Mouse (Mus musculus) hindbrain, embryonic 15.5 days (tissue): ENCODE measurements around the gene Actr3b. TPM values are rescaled to one million over a fixed set of nuclear protein-coding genes. Genes with fewer than 3 reads are reported as not detected.
"Not testable (repeated sequence)": the region's sequence is repeated elsewhere in the genome, so short reads cannot be mapped to it uniquely, and the experiment has no call there.

Source experiments
- ATAC-seq: fragments of 200-750 bp; cut with Nextera tagmentation; 2 replicates; pipeline ENCODE4 v1.8.0; 2017; ENCODE audit warnings: low read depth, moderate number of reproducible peaks, moderate TSS enrichment; ENCODE audit not compliant: low FRiP score
- H3K27ac ChIP-seq: fragments of 300-500 bp; sonication (generic); replicated peaks from 2 replicates; pipeline ENCODE4 v1.5.1; 2015; ENCODE audit warnings: mild to moderate bottlenecking, inconsistent platforms
- H3K27me3 ChIP-seq: fragments of 300-500 bp; sonication (generic); 2 replicates; pipeline ENCODE4 v1.6.1; 2015; ENCODE audit warnings: control low read depth, inconsistent platforms
- H3K36me3 ChIP-seq: fragments of 300-500 bp; sonication (generic); 2 replicates; pipeline ENCODE4 v1.6.1; 2015; ENCODE audit warnings: control low read depth, inconsistent platforms
- H3K4me1 ChIP-seq: fragments of 300-500 bp; sonication (generic); replicated peaks from 2 replicates; pipeline ENCODE4 v1.6.1; 2015; ENCODE audit warnings: control low read depth, inconsistent platforms
- H3K4me2 ChIP-seq: fragments of 300-500 bp; sonication (generic); 2 replicates; pipeline ENCODE4 v1.6.1; 2015; ENCODE audit warnings: moderate library complexity, mild to moderate bottlenecking, inconsistent platforms
- H3K4me3 ChIP-seq: fragments of 300-500 bp; sonication (generic); 2 replicates; pipeline ENCODE4 v1.5.1; 2015; ENCODE audit warnings: mild to moderate bottlenecking, inconsistent platforms
- H3K9ac ChIP-seq: fragments of 300-500 bp; sonication (generic); 2 replicates; pipeline ENCODE4 v1.6.1; 2015; ENCODE audit warnings: inconsistent platforms
- H3K9me3 ChIP-seq: fragments of 300-500 bp; sonication (generic); 2 replicates; pipeline ENCODE4 v1.6.1; 2016; ENCODE audit warnings: control low read depth, inconsistent platforms
- WGBS: fragments of 180-500 bp; shearing (Covaris S2); methylation state at CpG from one replicate; pipeline ENCODE4 v1.1.7; 2015; 5-methylcytosine and 5-hydroxymethylcytosine counted together
- polyA plus RNA-seq: library from polyadenylated mRNA; unstranded; fragments of >200 nt; fragmentation: Nextera tagmentation; extraction: Ambion mirVana; gene quantifications from 2 replicates; pipeline ENCODE4 v1.2.1, GENCODE M21; 2015

The Actr3b gene
- polyA plus RNA-seq, 1 experiment from 2014 or later: 42.0 TPM

GRCm38 (mm10) chr5:25869880-25870279 lies 110.1 kb downstream of the Actr3b start:
- Histone ChIP-seq H3K27ac (peak overlapping the region; percentile 42), H3K9ac (no peak overlapping the region), H3K9me3 (no peaks in the 10 kb centered on the region), H3K4me1 (peaks cover 14% of the 10 kb centered on the region), H3K4me2 (no peak overlapping the region), H3K27me3 (no peaks in the 10 kb centered on the region), H3K4me3 (no peak overlapping the region), H3K36me3 (no peaks in the 10 kb centered on the region)
- WGBS: 56% methylated on average over 8 of the region's 8 CpGs
- ATAC-seq: no peak

- Histone ChIP-seq H3K36me3 (no peaks in the 10 kb centered on the region), H3K4me3 (no peak overlapping the region), H3K4me2 (no peak overlapping the region), H3K9me3 (no peaks in the 10 kb centered on the region), H3K27me3 (no peaks in the 10 kb centered on the region), H3K4me1 (peaks cover 14% of the 10 kb centered on the region), H3K27ac (no peak overlapping the region), H3K9ac (no peak overlapping the region)
- WGBS: 62% methylated on average over 3 of the region's 3 CpGs
- no peak for ATAC-seq
Measured at GRCm38 (mm10) chr5:25870632-25871031, 110.8 kb downstream of the Actr3b start.

DNA sequence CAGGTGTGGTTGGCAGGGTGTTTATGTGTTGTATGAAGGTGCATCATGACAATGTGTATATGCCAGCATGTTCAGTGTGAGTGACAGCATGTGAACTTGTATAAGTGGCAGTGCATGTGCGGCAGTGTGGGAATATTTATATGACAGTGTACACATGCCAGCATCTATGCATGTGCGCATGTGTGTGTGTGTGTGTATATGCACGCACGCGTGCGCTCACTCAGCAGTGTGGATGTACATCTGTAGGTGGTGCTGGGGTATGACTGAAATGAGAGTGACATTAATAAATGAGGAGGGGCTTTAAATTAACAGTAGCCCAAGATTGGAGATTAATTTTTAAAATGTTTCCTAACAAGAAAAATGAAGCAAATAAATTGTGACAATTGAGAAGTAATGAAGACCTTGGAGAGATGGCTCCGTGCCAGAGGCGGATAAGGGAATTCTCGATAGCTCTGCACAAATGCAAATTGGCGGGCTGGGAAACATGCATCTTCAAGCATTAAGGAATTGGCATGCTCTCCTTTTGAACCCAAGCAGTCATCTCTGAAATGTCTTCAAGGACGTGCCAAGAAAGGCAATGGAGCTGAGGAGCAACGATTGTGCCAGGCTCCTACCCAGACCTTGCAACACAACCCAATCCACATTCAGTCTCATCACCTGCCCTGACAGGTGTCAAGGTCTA lies 111.7 kb downstream of the Actr3b start:
- Histone ChIP-seq H3K27me3 (no peaks in the 10 kb centered on the region), H3K4me2 (no peak overlapping the region), H3K4me1 (peaks cover 14% of the 10 kb centered on the region), H3K9me3 (no peaks in the 10 kb centered on the region), H3K36me3 (no peaks in the 10 kb centered on the region), H3K4me3 (no peak overlapping the region), H3K9ac (no peak overlapping the region), H3K27ac (no peak overlapping the region)
- no peak; the same call in 1 of the 2 replicates for ATAC-seq
- 70% methylated on average over 12 of the region's 12 CpGs for WGBS

- peaks cover 14% of the 10 kb centered on the region for H3K4me1 ChIP-seq
- H3K9ac ChIP-seq: no peak overlapping the region
- H3K27ac ChIP-seq: no peak overlapping the region
- 76% methylated on average over 2 of the region's 2 CpGs for WGBS
- no peak for ATAC-seq
- H3K9me3 ChIP-seq: no peaks in the 10 kb centered on the region
- no peak overlapping the region for H3K4me3 ChIP-seq
- no peaks in the 10 kb centered on the region for H3K36me3 ChIP-seq
- no peak overlapping the region for H3K4me2 ChIP-seq
- no peaks in the 10 kb centered on the region for H3K27me3 ChIP-seq
Measured at GRCm38 (mm10) chr5:25873046-25873445, 113.2 kb downstream of the Actr3b start.

- not testable (repeated sequence) for H3K36me3 ChIP-seq, H3K9ac ChIP-seq, H3K4me2 ChIP-seq, H3K4me1 ChIP-seq, ATAC-seq, H3K4me3 ChIP-seq, H3K27ac ChIP-seq, H3K9me3 ChIP-seq, H3K27me3 ChIP-seq
Measured at GRCm38 (mm10) chr5:25875927-25876326, 116.1 kb downstream of the Actr3b start.

- Histone ChIP-seq H3K27ac (no peak overlapping the region), H3K27me3 (no peaks in the 10 kb centered on the region), H3K4me3 (no peak overlapping the region), H3K4me2 (no peak overlapping the region), H3K9me3 (no peaks in the 10 kb centered on the region), H3K4me1 (no peaks in the 10 kb centered on the region), H3K36me3 (no peaks in the 10 kb centered on the region), H3K9ac (no peak overlapping the region)
- WGBS: 85% methylated on average over 5 of the region's 5 CpGs
- ATAC-seq: no peak
Measured at GRCm38 (mm10) chr5:25877281-25877680, 117.5 kb downstream of the Actr3b start.

GRCm38 (mm10) chr5:25877996-25878395 lies 118.2 kb downstream of the Actr3b start:
- Histone ChIP-seq H3K4me1 (no peaks in the 10 kb centered on the region), H3K9ac (no peak overlapping the region), H3K27me3 (no peaks in the 10 kb centered on the region), H3K27ac (no peak overlapping the region), H3K36me3 (no peaks in the 10 kb centered on the region), H3K9me3 (no peaks in the 10 kb centered on the region), H3K4me3 (no peak overlapping the region), H3K4me2 (no peak overlapping the region)
- 87% methylated on average over 3 of the region's 3 CpGs for WGBS
- ATAC-seq: no peak

GRCm38 (mm10) chr5:25886708-25887107 lies 126.9 kb downstream of the Actr3b start:
- H3K27me3 ChIP-seq: no peaks in the 10 kb centered on the region
- no peak overlapping the region for H3K9ac ChIP-seq
- peaks cover 8% of the 10 kb centered on the region; the same call in 1 of the 2 replicates for H3K4me1 ChIP-seq
- no peak overlapping the region for H3K27ac ChIP-seq
- no peak for ATAC-seq
- H3K9me3 ChIP-seq: no peaks in the 10 kb centered on the region
- H3K36me3 ChIP-seq: no peaks in the 10 kb centered on the region
- 63% methylated on average over 3 of the region's 3 CpGs for WGBS
- H3K4me3 ChIP-seq: no peak overlapping the region
- H3K4me2 ChIP-seq: no peak overlapping the region

DNA sequence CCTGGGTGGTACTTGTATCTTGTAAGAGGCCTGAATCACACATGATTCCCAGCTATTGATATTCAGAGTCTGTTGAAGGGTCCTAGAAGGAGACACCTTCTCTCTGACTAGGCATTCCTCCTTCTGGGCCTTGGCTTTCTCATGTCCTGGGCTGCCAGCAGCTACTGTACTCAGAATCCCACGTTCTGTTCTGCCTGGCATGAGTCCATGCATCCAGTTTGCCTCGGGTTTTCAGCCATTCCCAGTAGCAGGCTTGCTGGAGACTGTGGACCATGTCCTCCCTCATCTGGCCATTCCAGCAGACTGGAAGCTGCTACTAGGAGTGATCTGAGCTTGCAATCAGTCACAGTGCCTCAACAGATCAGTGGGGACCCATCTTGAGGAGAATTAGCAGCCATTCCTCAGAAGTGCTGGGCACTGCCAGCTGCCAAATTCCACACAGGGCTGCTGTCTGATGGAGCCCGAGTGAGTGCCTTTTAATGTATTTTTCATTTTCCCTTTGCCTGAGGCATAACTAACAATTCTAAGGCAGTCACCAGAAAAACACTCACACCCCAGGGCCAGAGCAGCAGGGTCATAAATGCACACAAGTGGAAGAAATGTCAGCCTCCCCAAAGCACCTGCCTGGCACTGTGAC lies 130.1 kb downstream of the Actr3b start:
- WGBS: 27% methylated on average over 3 of the region's 3 CpGs
- Histone ChIP-seq H3K4me1 (peaks cover 8% of the 10 kb centered on the region; the same call in 1 of the 2 replicates), H3K9ac (no peak overlapping the region), H3K4me3 (no peak overlapping the region), H3K4me2 (no peak overlapping the region), H3K27me3 (no peaks in the 10 kb centered on the region), H3K27ac (no peak overlapping the region), H3K36me3 (no peaks in the 10 kb centered on the region), H3K9me3 (no peaks in the 10 kb centered on the region)
- peak; percentile 65; the same call in 1 of the 2 replicates for ATAC-seq

- Histone ChIP-seq H3K27ac (no peak overlapping the region), H3K4me2 (no peak overlapping the region), H3K9ac (no peak overlapping the region), H3K9me3 (no peaks in the 10 kb centered on the region), H3K4me3 (no peak overlapping the region), H3K27me3 (no peaks in the 10 kb centered on the region), H3K4me1 (peaks cover 8% of the 10 kb centered on the region; the same call in 1 of the 2 replicates), H3K36me3 (no peaks in the 10 kb centered on the region)
- ATAC-seq: no peak
- 86% methylated on average over 1 of the region's 1 CpGs for WGBS
Measured at GRCm38 (mm10) chr5:25891321-25891720, 131.5 kb downstream of the Actr3b start.
